Mouse (Mus musculus) left cerebral cortex, postnatal 4 days (tissue): ENCODE measurements around the gene Atmin. TPM values are rescaled to one million over a fixed set of nuclear protein-coding genes. Genes with fewer than 3 reads are reported as not detected.
A peak's percentile ranks its signal among the peaks of the same experiment; 100 is the strongest.

Source experiments
- DNase-seq: peaks from one replicate; pipeline ENCODE4 v3.0.0-alpha.2; 2022
- intact Hi-C: fragments of 180-260 bp; cut with DNase I; formaldehyde crosslinking; loops from one replicate; pipeline ENCODE4 v1.15.1; 2025
- total RNA-seq, 2 experiments: library from RNA; stranded (reverse); gene quantifications; 2 replicates each; pipeline ENCODE4 v1.2.3; 2021

Gene Atmin
- total RNA-seq: 10 to 100 TPM; 27.7 to 30.1 TPM

DNA sequence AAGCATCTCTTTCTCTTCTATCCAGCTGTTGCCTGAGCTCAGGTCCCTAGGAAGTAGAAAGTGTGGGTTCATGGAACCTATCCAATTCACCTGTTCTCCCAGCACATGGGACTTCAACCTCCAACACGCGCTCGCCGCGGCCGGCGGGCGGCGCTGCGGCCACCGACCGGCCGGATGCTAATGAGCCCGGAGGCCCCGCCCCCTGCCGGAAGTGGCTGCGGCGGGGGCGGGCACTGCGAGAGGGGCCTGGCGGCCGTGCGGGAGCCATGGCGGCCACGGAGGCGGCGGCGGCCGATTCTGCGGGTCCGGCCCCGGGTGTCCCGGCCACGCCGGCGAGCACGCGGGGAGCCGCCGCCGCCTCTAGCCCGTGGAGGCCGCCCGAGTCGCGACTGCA, at the start of gene Atmin:
Gene Atmin (plus strand): TSS at position 233 of the 394 bp plus-strand sequence.
- DNase-seq: peak; percentile 92
- intact Hi-C loops: no loop called here

GRCm38 (mm10) chr8:116893938-116894337, 49.3 kb upstream of the Atmin start:
- no peak for DNase-seq
- intact Hi-C loops: no loop called here

DNA sequence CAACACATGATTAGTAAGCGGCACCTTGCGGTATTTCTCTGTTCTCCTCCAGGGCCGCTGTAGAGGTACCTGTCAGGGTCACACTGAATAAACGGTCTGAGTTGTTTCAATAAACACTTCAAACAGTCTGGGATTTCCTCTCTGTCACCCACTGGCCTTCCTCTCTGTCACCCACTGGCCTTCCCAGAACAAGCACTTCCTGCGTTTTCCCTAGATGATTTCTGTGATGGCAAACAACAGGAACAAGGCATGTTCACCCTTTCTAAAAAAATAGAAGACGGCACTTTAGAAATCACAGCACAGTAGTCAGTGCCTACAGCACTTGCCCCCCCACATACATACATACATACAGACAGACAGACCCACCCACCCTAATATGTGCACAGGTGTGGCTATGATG, 47.7 kb upstream of the Atmin start:
- DNase-seq: no peak
- intact Hi-C loops: no loop called here

DNA sequence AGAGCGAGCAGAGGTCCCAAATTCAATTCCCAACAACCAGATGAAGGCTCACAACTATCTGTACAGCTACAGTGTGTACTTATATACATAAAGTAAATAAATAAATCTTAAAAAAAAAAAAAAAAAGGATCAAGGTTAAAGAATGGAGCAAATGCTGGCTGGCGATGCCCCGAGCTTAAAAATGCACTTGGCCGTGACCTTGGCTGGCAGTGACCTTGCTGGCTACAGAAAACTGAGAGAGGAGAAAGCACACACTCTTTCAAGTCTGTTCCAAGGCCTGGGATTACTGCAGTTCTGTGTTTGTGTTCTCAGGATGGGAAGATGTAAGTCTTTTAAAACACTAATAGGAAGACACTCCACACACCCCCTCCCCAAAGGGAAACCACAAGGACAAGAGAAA, 38.5 kb upstream of the Atmin start:
- intact Hi-C loops: no loop called here

GRCm38 (mm10) chr8:116905252-116905651, 37.9 kb upstream of the Atmin start:
- intact Hi-C loops: no loop called here
- DNase-seq: no peak

More for the DNA sequence above, 38.5 kb upstream of the Atmin start:
- DNase-seq: no peak

DNA sequence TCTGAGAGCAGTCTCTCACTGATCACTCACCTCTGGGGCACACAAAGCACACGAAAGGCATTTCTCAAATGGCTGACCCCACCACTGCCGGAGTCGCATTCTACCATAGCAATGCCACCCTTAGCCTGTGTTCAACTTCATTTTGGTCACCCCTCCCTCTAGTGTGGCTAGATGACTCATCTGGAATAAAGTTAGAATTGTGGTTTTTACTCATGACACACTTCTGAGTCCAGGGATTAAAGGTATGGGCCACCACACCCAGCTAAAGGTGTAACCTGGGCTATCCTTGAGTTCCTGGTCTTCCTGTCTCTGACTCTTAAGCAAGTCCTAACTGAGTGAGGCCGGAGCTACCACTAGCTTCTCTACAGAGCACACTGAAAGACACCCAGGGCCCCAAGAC, 37.4 kb upstream of the Atmin start:
- no peak for DNase-seq
- intact Hi-C loops: no loop called here

DNA sequence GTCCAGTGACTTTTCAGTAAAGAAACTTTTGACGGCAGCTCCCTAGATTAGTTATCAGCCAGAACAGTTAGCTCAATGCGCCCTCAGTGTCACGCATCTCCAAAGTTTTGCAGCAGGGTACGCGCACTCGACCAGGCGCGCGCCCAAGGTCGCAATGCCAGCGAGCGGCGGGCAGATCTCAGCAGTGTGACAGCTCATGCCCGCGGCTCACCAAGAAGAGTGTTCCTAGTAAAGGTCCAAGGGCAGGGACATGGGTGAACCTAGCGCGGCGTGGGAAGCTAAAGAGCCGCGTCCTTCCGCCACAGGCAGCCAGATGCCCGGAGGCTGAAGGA, 22.2 kb upstream of the Atmin start:
- no peak for DNase-seq
- intact Hi-C loops: no loop called here

GRCm38 (mm10) chr8:116921337-116922059, 21.7 kb upstream of the Atmin start, which contains the start of the genes Cmc2 and Cenpn:
Gene Cmc2 (minus strand): TSS chr8:116921455.
Gene Cenpn (plus strand): TSS chr8:116921730.
- peak; percentile 96 for DNase-seq
- intact Hi-C loops: no loop called here

GRCm38 (mm10) chr8:116922060-116922757, 21.0 kb upstream of the Atmin start:
- intact Hi-C loops: no loop called here

GRCm38 (mm10) chr8:116923526-116923925, 19.7 kb upstream of the Atmin start:
- DNase-seq: no peak
- intact Hi-C loops: no loop called here

More at GRCm38 (mm10) chr8:116922060-116922757, 21.0 kb upstream of the Atmin start:
- DNase-seq: no peak

- intact Hi-C loops: no loop called here
- DNase-seq: peak; percentile 41
These were observed 15.3 kb upstream of the Atmin start for GRCm38 (mm10) chr8:116927880-116928279.

DNA sequence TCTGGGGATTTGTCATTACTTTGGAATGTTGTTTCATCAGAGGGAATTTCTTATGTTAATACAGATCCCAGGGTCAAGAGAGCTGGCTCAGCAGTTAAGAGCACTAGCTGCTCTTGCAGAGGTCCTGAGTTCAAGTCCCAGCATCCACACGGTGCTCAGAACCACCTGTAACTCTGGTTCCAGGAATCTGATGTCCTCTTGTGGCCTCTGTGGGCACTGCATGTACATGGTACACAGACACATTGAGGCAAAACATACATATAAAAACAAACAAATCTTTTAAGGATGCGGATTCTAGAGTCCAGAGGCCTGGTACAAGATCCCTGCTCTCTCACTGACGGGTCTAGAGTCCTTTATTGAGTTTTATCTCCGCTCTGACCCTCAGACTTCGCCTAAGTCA, 14.6 kb upstream of the Atmin start:
- DNase-seq: no peak
- intact Hi-C loops: no loop called here

- no peak for DNase-seq
- intact Hi-C loops: no loop called here
These were observed 8.2 kb upstream of the Atmin start for GRCm38 (mm10) chr8:116934976-116935375.

GRCm38 (mm10) chr8:116935506-116935905, 7.7 kb upstream of the Atmin start:
- intact Hi-C loops: no loop called here
- DNase-seq: no peak

- DNase-seq: no peak
- intact Hi-C loops: no loop called here
These were observed 722 bp upstream of the Atmin start for GRCm38 (mm10) chr8:116942284-116943058.

GRCm38 (mm10) chr8:116943555-116944384, 577 bp downstream of the Atmin start:
- peak; percentile 20 for DNase-seq
- intact Hi-C loops: no loop called here

DNA sequence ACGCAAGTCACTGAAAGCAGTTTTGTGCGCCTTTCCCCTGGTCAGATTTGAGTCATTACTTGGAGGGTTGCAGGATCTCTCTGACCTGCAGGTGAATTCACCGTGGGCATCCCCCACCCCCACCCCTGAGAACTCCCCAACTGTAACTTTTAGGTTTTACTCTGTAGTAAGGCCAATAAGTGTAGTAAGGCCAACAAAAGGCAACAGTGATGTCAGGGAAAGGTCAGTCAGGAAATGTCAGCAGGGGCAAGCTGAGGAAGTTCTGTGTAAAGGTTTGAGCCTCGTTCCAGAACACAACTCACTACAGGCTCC, 1.1 kb downstream of the Atmin start:
- DNase-seq: no peak
- intact Hi-C loops: no loop called here

- intact Hi-C loops: no loop called here
- no peak for DNase-seq
These were observed 2.1 kb downstream of the Atmin start for GRCm38 (mm10) chr8:116945169-116945910.

DNA sequence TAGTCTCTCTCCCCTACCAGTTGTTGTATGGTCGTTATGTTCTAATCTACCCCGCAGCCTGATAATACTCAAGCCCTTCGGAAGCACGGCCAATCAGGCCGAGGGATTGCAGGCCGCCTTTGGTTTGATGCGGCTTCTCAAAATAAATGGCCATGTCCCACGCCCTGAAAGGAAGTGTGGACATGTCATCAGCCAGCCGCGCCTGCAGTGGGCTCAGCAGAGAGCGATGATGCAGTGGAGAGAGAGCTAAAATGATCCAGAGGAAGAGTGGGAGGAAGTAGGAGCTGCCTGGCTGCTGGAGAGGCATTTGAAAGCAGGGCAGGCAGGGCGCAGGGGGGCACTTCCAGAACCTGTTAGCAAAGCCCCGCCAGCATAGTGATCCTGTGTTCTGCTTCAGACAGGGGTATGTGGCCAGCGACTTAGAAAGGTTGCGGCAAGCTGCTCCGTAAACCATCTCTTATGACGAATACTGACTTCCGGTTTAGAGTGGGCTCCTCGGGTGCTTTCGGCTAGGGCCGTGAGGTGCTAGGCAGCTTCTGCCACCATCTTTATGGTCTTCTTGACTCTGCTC, 3.2 kb downstream of the Atmin start:
- intact Hi-C loops: no loop called here
- DNase-seq: no peak

GRCm38 (mm10) chr8:116946851-116947250, 3.7 kb downstream of the Atmin start:
- no peak for DNase-seq
- intact Hi-C loops: no loop called here
